Mouse (Mus musculus): ENCODE measurements around the gene Abca15. TPM values are rescaled to one million over a fixed set of nuclear protein-coding genes. Genes with fewer than 3 reads are reported as not detected.

Gene Abca15
- total RNA-seq (2012; rRNA removed) (not detected in 2 replicates), total RNA-seq (2014; rRNA removed) (not detected in 2 replicates), polyA plus RNA-seq (2012; ENCODE audit: insufficient read length, low read depth) (not detected in 2 replicates)

DNA sequence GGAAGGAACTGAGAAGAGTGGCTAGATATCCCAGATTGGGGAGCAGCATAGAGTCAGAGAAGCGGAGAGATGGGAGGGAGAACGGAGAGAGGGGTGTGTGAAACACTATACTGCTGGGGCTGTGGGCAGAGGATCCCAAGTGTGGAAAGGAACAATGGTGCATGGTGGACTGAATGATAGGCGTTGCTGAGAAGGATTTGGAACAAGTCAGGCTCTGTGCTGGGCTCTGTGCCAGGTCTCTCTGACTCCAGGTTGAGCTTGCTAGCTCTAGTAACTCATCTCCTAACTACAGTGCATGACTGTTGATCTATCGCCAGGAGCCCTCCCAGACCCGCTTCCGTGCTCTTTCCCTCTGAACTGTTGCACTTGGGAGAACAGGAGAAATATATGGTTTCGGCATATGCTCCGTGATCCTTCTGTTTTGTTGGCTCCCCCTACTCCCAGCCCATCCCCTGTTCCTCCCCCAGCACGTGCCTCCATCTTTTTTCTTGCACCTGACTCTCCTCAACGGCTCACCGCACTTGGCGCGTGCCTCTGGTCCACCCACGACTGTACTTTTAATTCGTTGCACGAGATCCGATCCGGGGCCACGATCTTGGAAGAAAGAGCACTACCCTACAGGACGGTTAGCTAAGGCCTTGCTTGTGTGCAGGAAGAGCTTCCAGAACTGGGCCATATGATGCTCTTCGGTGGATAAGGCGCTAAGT, at the start of gene Abca15:
Gene Abca15 (plus strand): TSS at position 584 of the 707 bp plus-strand sequence.
- H3K9ac ChIP-seq (ENCODE audit: insufficient read depth, low read depth): no peak within 1 kb of the TSS
- dilution Hi-C loops (cut with MboI; ENCODE audit: extremely low pct_ligation_motif_present, extremely low pct_unique_long_range_greater_than_20kb, low sequenced_read_pairs): no loop called here
- no peaks in the 10 kb centered on the region for H3K9me3 ChIP-seq (replicated peaks; ENCODE audit: low read length)
- no peak for DNase-seq (ENCODE audit: extremely low read depth)
- H3K4me1 ChIP-seq (ENCODE audit: control insufficient read depth in 1 of 2, insufficient read depth in 2 of 2): no peaks in the 10 kb centered on the region
- H3K4me3 ChIP-seq (replicated peaks in 1 of 3; ENCODE audit: low read depth in 2 of 3, low read length in 2 of 3, poor library complexity in 1 of 3): no peak within 1 kb of the TSS
- in situ Hi-C loops (cut with MboI; ENCODE audit: low pct_ligation_motif_present, low pct_unique_long_range_greater_than_20kb, low sequenced_read_pairs): loop anchor here (10.0 kb wide), 1 partner anchor 203 kb away; no protein-coding TSS in a partner anchor
- H3K79me2 ChIP-seq (replicated peaks; ENCODE audit: control insufficient read depth, extremely low read depth, insufficient read depth, poor library complexity, severe bottlenecking): no peaks in the 10 kb centered on the region
- H3K36me3 ChIP-seq (replicated peaks in 1 of 2; ENCODE audit: control insufficient read depth in 1 of 2, insufficient read depth in 1 of 2, low read length in 1 of 2): no peaks in the 10 kb centered on the region
- H3K27ac ChIP-seq (ENCODE audit: insufficient read depth, low read depth): no peak within 1 kb of the TSS
- H3K4me2 ChIP-seq (ENCODE audit: insufficient read depth, low read depth, poor library complexity, severe bottlenecking): no peak within 1 kb of the TSS
- peaks cover 6% of the 10 kb centered on the region for H3K27me3 ChIP-seq (replicated peaks)
- TF ChIP-seq TCF12 (IDR thresholded peaks at IDR 0.05; ENCODE audit: low read depth, low read length) (no peak), MAZ (IDR thresholded peaks at IDR 0.05; ENCODE audit: low read depth, low read length) (no peak)

DNA sequence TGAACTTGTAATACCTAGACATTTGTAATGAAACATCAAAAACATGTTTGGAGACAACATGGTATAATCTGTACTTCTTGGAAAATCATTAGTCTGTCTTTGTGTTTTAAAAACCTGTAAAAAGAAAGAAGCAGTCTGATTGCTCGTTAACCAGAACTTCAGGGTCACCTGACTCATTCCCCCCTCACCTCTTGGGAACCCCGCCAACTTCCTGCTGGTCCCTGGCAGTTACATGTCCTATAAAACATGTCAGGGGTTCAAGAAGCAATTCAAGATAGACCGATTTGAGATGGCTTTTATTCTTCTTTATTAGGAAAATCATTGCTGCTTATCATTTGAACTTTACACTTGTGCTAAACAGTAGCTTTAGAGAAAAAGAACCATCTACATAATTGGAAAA, 43.2 kb upstream of the Abca15 start:
- dilution Hi-C loops (cut with MboI; ENCODE audit: extremely low pct_ligation_motif_present, extremely low pct_unique_long_range_greater_than_20kb, low sequenced_read_pairs): no loop called here

DNA sequence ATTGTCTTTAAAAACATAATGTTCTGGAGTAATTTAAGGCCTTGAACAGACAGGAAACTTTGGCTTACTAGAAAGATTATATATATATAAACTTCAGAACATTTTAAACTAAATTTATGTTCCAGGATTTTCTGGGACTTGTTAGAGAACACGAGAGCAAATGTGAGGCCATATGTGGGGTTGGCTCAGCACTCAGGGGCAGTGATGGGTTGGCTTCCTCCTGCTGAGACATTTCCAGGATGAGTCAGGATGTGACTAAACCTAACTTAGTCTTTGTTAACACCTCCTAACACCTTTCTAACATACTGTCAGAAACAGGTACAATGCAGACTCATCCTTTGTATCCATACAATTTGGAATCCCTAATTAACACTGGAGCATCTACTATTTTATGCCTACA, 12.4 kb upstream of the Abca15 start:
- in situ Hi-C loops (cut with MboI; ENCODE audit: low pct_ligation_motif_present, low pct_unique_long_range_greater_than_20kb, low sequenced_read_pairs) (no loop called here), dilution Hi-C loops (cut with MboI; ENCODE audit: extremely low pct_ligation_motif_present, extremely low pct_unique_long_range_greater_than_20kb, low sequenced_read_pairs) (no loop called here)
- H3K79me2 ChIP-seq (replicated peaks; ENCODE audit: control insufficient read depth, extremely low read depth, insufficient read depth, poor library complexity, severe bottlenecking): no peaks in the 10 kb centered on the region
- H3K36me3 ChIP-seq (replicated peaks in 1 of 2; ENCODE audit: control insufficient read depth in 1 of 2, insufficient read depth in 1 of 2, low read length in 1 of 2): no peaks in the 10 kb centered on the region
- H3K27ac ChIP-seq (ENCODE audit: insufficient read depth, low read depth): no peak overlapping the region
- no peaks in the 10 kb centered on the region for H3K9me3 ChIP-seq (replicated peaks; ENCODE audit: low read length)
- TF ChIP-seq GABPA (IDR thresholded peaks at IDR 0.05; ENCODE audit: insufficient replicate concordance, low read depth, low read length) (no peak), TBP (conservative IDR thresholded peaks at IDR 0.05; ENCODE audit: low read depth, low read length) (no peak), NELFE (IDR thresholded peaks at IDR 0.05; ENCODE audit: low read depth, low read length) (no peak), MAX (IDR thresholded peaks at IDR 0.05; ENCODE audit: low read length) (no peak), USF2 (conservative IDR thresholded peaks at IDR 0.05; ENCODE audit: low read depth, low read length) (no peak), BHLHE40 (IDR thresholded peaks at IDR 0.05; ENCODE audit: low read depth, low read length) (no peak), RCOR1 (conservative IDR thresholded peaks at IDR 0.05; ENCODE audit: low read depth, low read length) (no peak), ZC3H11A (IDR thresholded peaks at IDR 0.05; ENCODE audit: low read depth, low read length) (no peak), SMC3 (IDR thresholded peaks at IDR 0.05; ENCODE audit: low read depth, low read length) (no peak), ELF1 (IDR thresholded peaks at IDR 0.05; ENCODE audit: low read depth, low read length) (no peak), ETS1 (conservative IDR thresholded peaks at IDR 0.05; ENCODE audit: low read depth, low read length) (no peak), POLR2AphosphoS2 (IDR thresholded peaks at IDR 0.05; ENCODE audit: low read depth, low read length) (no peak), CTCF (conservative IDR thresholded peaks at IDR 0.05 in 1 of 2, IDR thresholded peaks at IDR 0.05 in 1 of 2; ENCODE audit: low read depth in 2 of 2, low read length in 2 of 2) (no peak), KAT2A (IDR thresholded peaks at IDR 0.05; ENCODE audit: insufficient replicate concordance, low read length) (no peak)
- DNase-seq (ENCODE audit: extremely low read depth): no peak
- H3K4me2 ChIP-seq (ENCODE audit: insufficient read depth, low read depth, poor library complexity, severe bottlenecking): no peak overlapping the region
- H3K4me3 ChIP-seq (replicated peaks in 1 of 3; ENCODE audit: low read depth in 2 of 3, low read length in 2 of 3, poor library complexity in 1 of 3): no peak overlapping the region
- no peaks in the 10 kb centered on the region for H3K27me3 ChIP-seq (replicated peaks)
- H3K9ac ChIP-seq (ENCODE audit: insufficient read depth, low read depth): no peak overlapping the region
- H3K4me1 ChIP-seq (ENCODE audit: control insufficient read depth in 1 of 2, insufficient read depth in 2 of 2): no peaks in the 10 kb centered on the region

More for the DNA sequence above, 43.2 kb upstream of the Abca15 start:
- DNase-seq (ENCODE audit: extremely low read depth): no peak
- Histone ChIP-seq H3K4me1 (ENCODE audit: control insufficient read depth in 1 of 2, insufficient read depth in 2 of 2) (no peaks in the 10 kb centered on the region), H3K9ac (ENCODE audit: insufficient read depth, low read depth) (no peak overlapping the region), H3K4me3 (replicated peaks in 1 of 3; ENCODE audit: low read depth in 2 of 3, low read length in 2 of 3, poor library complexity in 1 of 3) (no peak overlapping the region), H3K27ac (ENCODE audit: insufficient read depth, low read depth) (no peak overlapping the region), H3K79me2 (replicated peaks; ENCODE audit: control insufficient read depth, extremely low read depth, insufficient read depth, poor library complexity, severe bottlenecking) (no peaks in the 10 kb centered on the region), H3K4me2 (ENCODE audit: insufficient read depth, low read depth, poor library complexity, severe bottlenecking) (no peak overlapping the region), H3K9me3 (replicated peaks; ENCODE audit: low read length) (no peaks in the 10 kb centered on the region), H3K36me3 (replicated peaks in 1 of 2; ENCODE audit: control insufficient read depth in 1 of 2, insufficient read depth in 1 of 2, low read length in 1 of 2) (no peaks in the 10 kb centered on the region), H3K27me3 (replicated peaks) (peaks cover 3% of the 10 kb centered on the region)
- TF ChIP-seq HCFC1 (IDR thresholded peaks at IDR 0.05; ENCODE audit: low read depth, low read length) (no peak), SIN3A (IDR thresholded peaks at IDR 0.05; ENCODE audit: low read length) (no peak), CHD1 (IDR thresholded peaks at IDR 0.05; ENCODE audit: low read depth, low read length) (no peak), CHD2 (IDR thresholded peaks at IDR 0.05; ENCODE audit: low read length) (no peak), IRF4 (IDR thresholded peaks at IDR 0.05; ENCODE audit: low read depth, low read length) (no peak), USF1 (IDR thresholded peaks at IDR 0.05; ENCODE audit: low read depth, low read length) (no peak), MAFK (IDR thresholded peaks at IDR 0.05; ENCODE audit: insufficient replicate concordance, low read length) (no peak), MAZ (IDR thresholded peaks at IDR 0.05; ENCODE audit: low read depth, low read length) (no peak), CTCF (conservative IDR thresholded peaks at IDR 0.05 in 1 of 2, IDR thresholded peaks at IDR 0.05 in 1 of 2; ENCODE audit: low read depth in 2 of 2, low read length in 2 of 2) (no peak), MYC (IDR thresholded peaks at IDR 0.05; ENCODE audit: low read depth, low read length) (no peak), TCF12 (IDR thresholded peaks at IDR 0.05; ENCODE audit: low read depth, low read length) (no peak)
- in situ Hi-C loops (cut with MboI; ENCODE audit: low pct_ligation_motif_present, low pct_unique_long_range_greater_than_20kb, low sequenced_read_pairs): no loop called here

Data from CH12.LX (cell line).